Mouse (Mus musculus): ENCODE measurements around the gene Lif. TPM values are rescaled to one million over a fixed set of nuclear protein-coding genes. Genes with fewer than 3 reads are reported as not detected.

Lif gene
- total and polyA plus RNA-seq, 2 experiments, result 0.02 TPM; not detected in 1

- Histone ChIP-seq H3K79me2 (ENCODE audit: control insufficient read depth, insufficient read depth, low read length) (no peaks in the 10 kb centered on the region), H3K4me3 (ENCODE audit: insufficient read depth, low read depth, low read length) (no peak overlapping the region), H3K9ac (ENCODE audit: low read depth, low read length) (no peak overlapping the region), H3K27ac (replicated peaks; ENCODE audit: insufficient read depth, low read depth, low read length) (no peak overlapping the region), H3K27me3 (ENCODE audit: control insufficient read depth, insufficient read depth, low read length) (no peaks in the 10 kb centered on the region), H3K4me1 (ENCODE audit: control insufficient read depth, insufficient read depth, low read length) (peaks cover 2% of the 10 kb centered on the region; the same call in 1 of the 2 replicates), H3K36me3 (ENCODE audit: control insufficient read depth, insufficient read depth, low read length) (no peaks in the 10 kb centered on the region)
- DNase-seq (ENCODE audit: extremely low read depth, low read depth, low spot score), result no peak
- 49% methylated on average over 9 of the region's 9 CpGs for WGBS
- TF ChIP-seq POLR2A (IDR thresholded peaks at IDR 0.05; ENCODE audit: extremely low read depth, insufficient read depth, low read length), result no peak
- no peak for TF ChIP-seq CTCF (IDR thresholded peaks at IDR 0.05; ENCODE audit: low read depth, low read length)
These were observed 37.4 kb upstream of the Lif start for GRCm38 (mm10) chr11:4219908-4220307.

DNA sequence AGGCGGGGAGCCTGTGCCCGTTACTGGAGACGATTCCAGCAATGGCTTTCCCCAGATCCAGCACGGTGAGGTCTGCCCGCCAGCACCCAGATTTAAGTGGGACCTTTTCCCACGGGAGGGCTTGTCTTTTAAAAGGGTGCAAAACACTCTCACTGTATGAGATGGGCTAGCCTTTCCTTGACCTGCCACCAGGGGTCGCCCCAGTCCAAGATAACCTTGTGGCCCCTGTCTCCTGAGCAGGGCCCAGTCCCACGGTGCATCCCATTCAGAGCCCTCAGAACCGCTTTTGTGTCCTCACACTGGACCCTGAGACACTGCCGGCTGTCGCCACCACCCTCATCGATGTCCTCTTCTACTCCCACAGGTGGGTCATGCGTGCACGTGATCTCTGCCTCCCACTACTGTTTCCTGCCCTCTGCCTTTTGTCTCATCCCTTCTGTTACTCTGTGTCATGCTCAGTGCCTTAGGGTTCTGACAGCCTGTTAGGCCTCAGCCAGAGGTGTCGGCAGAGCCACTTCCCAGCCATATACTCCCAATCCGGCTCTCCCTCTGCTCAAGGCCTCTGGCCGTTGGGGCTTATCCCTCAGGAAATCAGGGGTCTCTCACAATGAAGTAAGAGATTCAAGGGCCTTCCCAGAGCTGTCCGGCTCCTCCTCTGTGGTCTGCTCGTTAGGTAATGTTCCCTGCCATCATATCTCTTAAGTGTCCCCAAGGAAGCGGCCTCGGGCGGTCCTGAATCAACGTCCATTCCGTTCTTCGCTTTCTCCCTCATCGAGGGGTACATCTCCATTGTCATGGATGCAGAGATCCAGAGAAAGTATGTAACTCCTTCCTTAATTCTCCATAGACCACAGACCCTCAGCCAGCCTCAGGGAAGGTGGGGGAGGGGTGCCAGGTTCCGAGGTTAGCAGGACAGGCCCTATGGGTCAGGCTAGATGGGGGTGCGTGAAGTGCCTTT lies 36.6 kb upstream of the Lif start:
- H3K79me2 ChIP-seq (ENCODE audit: control insufficient read depth, insufficient read depth, low read length), result no peaks in the 10 kb centered on the region
- H3K9ac ChIP-seq (ENCODE audit: low read depth, low read length), result no peak overlapping the region
- no peaks in the 10 kb centered on the region for H3K36me3 ChIP-seq (ENCODE audit: control insufficient read depth, insufficient read depth, low read length)
- H3K27ac ChIP-seq (replicated peaks; ENCODE audit: insufficient read depth, low read depth, low read length), result no peak overlapping the region
- WGBS, result 56% methylated on average over 28 of the region's 28 CpGs
- no peak for DNase-seq (ENCODE audit: extremely low read depth, low read depth, low spot score)
- H3K4me3 ChIP-seq (ENCODE audit: insufficient read depth, low read depth, low read length), result no peak overlapping the region
- H3K4me1 ChIP-seq (ENCODE audit: control insufficient read depth, insufficient read depth, low read length), result peaks cover 2% of the 10 kb centered on the region; the same call in 1 of the 2 replicates
- TF ChIP-seq POLR2A (IDR thresholded peaks at IDR 0.05; ENCODE audit: extremely low read depth, insufficient read depth, low read length) (no peak), CTCF (IDR thresholded peaks at IDR 0.05; ENCODE audit: low read depth, low read length) (peak; percentile 94)
- H3K27me3 ChIP-seq (ENCODE audit: control insufficient read depth, insufficient read depth, low read length), result no peaks in the 10 kb centered on the region

DNA sequence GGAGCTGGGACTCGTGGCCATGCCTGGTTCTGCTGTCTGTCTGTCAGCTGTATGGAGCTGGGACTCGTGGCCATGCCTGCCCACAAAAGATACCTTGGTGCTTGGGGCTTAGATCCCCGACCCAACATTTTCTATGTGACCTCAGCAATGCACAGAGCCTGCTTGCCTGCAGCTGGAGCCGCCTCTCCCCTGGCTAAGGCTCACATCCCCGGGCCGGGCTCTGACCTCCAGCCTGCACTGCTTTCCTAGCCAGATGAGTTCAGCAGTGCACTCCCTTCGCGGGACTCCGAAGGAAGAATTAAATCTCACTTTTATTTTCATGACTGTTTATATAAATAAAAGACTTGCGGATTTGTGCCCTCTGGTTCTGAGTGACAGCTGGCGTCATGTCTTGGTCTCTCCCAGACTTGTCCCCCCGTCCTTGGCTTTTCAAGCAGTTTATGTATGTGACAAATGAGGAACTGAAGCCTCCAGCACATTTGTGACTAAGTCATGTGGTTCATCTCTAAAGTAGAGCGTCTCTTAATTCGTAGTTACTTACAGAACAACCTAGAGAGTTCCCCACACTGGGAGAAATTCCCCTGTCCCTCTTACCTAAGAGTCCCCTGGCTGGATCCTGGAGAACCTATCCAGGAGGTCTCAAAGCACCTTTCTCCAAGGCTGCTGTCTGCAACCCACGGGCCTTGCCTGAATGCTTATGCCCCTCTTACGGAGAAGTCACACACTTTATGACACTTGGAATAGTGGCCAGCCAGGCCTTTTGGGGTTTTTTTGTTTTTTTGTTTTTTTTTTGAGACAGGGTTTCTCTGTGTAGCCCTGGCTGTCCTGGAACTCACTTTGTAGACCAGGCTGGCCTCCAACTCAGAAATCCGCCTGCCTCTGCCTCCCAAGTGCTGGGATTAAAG lies 35.1 kb upstream of the Lif start:
- Histone ChIP-seq H3K27ac (replicated peaks; ENCODE audit: insufficient read depth, low read depth, low read length) (no peak overlapping the region), H3K79me2 (ENCODE audit: control insufficient read depth, insufficient read depth, low read length) (no peaks in the 10 kb centered on the region), H3K9ac (ENCODE audit: low read depth, low read length) (no peak overlapping the region), H3K4me3 (ENCODE audit: insufficient read depth, low read depth, low read length) (no peak overlapping the region), H3K27me3 (ENCODE audit: control insufficient read depth, insufficient read depth, low read length) (no peaks in the 10 kb centered on the region), H3K36me3 (ENCODE audit: control insufficient read depth, insufficient read depth, low read length) (no peaks in the 10 kb centered on the region), H3K4me1 (ENCODE audit: control insufficient read depth, insufficient read depth, low read length) (peaks cover 2% of the 10 kb centered on the region; the same call in 1 of the 2 replicates)
- DNase-seq (ENCODE audit: extremely low read depth, low read depth, low spot score), result no peak
- 84% methylated on average over 17 of the region's 17 CpGs for WGBS
- no peak for TF ChIP-seq POLR2A (IDR thresholded peaks at IDR 0.05; ENCODE audit: extremely low read depth, insufficient read depth, low read length)
- no peak for TF ChIP-seq CTCF (IDR thresholded peaks at IDR 0.05; ENCODE audit: low read depth, low read length)

DNA sequence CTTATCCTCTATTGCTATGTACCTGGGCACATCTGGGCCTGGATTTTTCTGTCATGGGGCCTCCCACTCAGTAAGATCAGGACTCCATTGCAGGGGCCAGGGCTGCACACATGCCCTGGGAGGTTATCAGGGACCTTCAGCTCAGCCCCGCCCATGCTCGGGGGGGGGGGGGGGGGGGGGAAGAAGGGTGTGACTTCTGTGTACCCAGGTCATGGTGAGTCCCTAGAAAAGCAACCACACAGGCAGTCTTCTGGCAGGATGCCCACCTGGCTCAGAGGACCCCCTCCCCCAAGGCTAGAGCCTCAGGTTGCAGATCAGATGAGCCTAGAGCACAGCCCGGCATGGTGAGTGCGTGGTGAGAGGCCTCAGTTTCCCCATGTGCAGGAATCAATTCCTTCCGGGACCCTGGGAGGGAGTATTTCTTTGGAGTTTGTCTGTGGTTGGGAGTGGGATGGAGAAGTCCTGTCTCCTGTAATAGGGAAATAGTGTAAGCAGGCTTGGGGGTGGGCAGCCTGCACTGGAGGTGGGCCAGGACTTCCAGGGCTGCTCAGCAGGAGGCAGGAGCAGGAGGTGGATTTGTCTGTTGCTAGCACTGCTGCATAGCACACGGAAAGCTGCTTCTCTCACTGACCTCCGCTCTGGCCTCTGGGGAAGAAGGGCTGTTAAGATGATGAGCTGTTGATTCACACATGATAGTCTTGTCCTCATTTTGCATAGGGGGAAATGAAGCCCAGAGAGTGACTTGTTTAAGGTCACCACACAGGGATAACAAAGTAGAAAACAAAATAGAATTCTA lies 33.8 kb upstream of the Lif start:
- H3K4me3 ChIP-seq (ENCODE audit: insufficient read depth, low read depth, low read length), result no peak overlapping the region
- peaks cover 2% of the 10 kb centered on the region; the same call in 1 of the 2 replicates for H3K4me1 ChIP-seq (ENCODE audit: control insufficient read depth, insufficient read depth, low read length)
- no peaks in the 10 kb centered on the region for H3K36me3 ChIP-seq (ENCODE audit: control insufficient read depth, insufficient read depth, low read length)
- no peaks in the 10 kb centered on the region for H3K27me3 ChIP-seq (ENCODE audit: control insufficient read depth, insufficient read depth, low read length)
- no peaks in the 10 kb centered on the region for H3K79me2 ChIP-seq (ENCODE audit: control insufficient read depth, insufficient read depth, low read length)
- no peak overlapping the region for H3K9ac ChIP-seq (ENCODE audit: low read depth, low read length)
- no peak for DNase-seq (ENCODE audit: extremely low read depth, low read depth, low spot score)
- TF ChIP-seq CTCF (IDR thresholded peaks at IDR 0.05; ENCODE audit: low read depth, low read length), result no peak
- no peak for TF ChIP-seq POLR2A (IDR thresholded peaks at IDR 0.05; ENCODE audit: extremely low read depth, insufficient read depth, low read length)
- H3K27ac ChIP-seq (replicated peaks; ENCODE audit: insufficient read depth, low read depth, low read length), result no peak overlapping the region
- WGBS, result 57% methylated on average over 6 of the region's 7 CpGs

DNA sequence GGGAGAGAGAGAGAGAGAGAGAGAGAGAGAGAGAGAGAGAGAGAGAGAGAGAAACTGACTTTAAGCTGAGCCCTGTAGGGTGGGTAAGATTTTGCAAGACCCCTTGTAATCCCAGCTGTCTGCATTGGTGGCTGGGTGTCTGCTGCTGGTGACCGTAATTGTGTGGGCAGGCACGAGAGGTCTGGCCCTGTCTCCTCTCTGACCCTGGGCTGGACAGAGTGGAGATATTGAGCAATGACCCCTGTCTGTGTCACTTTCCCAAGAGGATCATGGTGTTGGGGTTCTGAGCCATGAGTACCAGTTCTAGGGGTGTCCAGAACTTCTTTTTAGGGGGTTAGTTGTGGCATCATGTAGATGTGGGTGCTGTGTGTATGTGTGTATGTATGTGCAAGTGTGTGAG lies 33.1 kb upstream of the Lif start:
- Histone ChIP-seq H3K36me3 (ENCODE audit: control insufficient read depth, insufficient read depth, low read length) (no peaks in the 10 kb centered on the region), H3K79me2 (ENCODE audit: control insufficient read depth, insufficient read depth, low read length) (no peaks in the 10 kb centered on the region), H3K27me3 (ENCODE audit: control insufficient read depth, insufficient read depth, low read length) (no peaks in the 10 kb centered on the region), H3K4me1 (ENCODE audit: control insufficient read depth, insufficient read depth, low read length) (peaks cover 4% of the 10 kb centered on the region; the same call in 1 of the 2 replicates), H3K4me3 (ENCODE audit: insufficient read depth, low read depth, low read length) (no peak overlapping the region), H3K9ac (ENCODE audit: low read depth, low read length) (no peak overlapping the region), H3K27ac (replicated peaks; ENCODE audit: insufficient read depth, low read depth, low read length) (no peak overlapping the region)
- peak; percentile 42 for DNase-seq (ENCODE audit: extremely low read depth, low read depth, low spot score)
- 25% methylated on average over 2 of the region's 2 CpGs for WGBS
- TF ChIP-seq POLR2A (IDR thresholded peaks at IDR 0.05; ENCODE audit: extremely low read depth, insufficient read depth, low read length) (no peak), CTCF (IDR thresholded peaks at IDR 0.05; ENCODE audit: low read depth, low read length) (no peak)

Measured in liver, adult 2 months (tissue).